Mouse (Mus musculus) MEL (cell line): ENCODE data around the gene Hmox1.

Source experiments
- CHD2 ChIP-seq: IDR thresholded peaks from 2 replicates; pipeline ENCODE4 v1.6.1; 2011; ENCODE audit warnings: low read length, improper control_type of control experiment
- CTCF ChIP-seq, 3 experiments: IDR thresholded peaks in 2 of 3; conservative IDR thresholded peaks in 1 of 3; 2 replicates each; pipeline ENCODE4 v1.5.1; 2011 to 2012; ENCODE audit warnings: low read length in 3 of 3, low read depth in 2 of 3, mild to moderate bottlenecking in 2 of 3, improper control_type of control experiment in 1 of 3, inconsistent platforms in 1 of 3, mixed read lengths in 1 of 3, moderate library complexity in 1 of 3; ENCODE audit not compliant: control insufficient read depth in 1 of 3, insufficient read depth in 1 of 3, poor library complexity in 1 of 3, severe bottlenecking in 1 of 3
- KAT2A ChIP-seq: conservative IDR thresholded peaks from 2 replicates; pipeline ENCODE4 v1.6.1; 2012; ENCODE audit warnings: low read depth, low read length, improper control_type of control experiment, inconsistent platforms
- POLR2A ChIP-seq, 2 experiments: IDR thresholded peaks; 2 replicates each; pipeline ENCODE4 v1.6.1; 2011 to 2012; ENCODE audit warnings: low read length in 2 of 2, mild to moderate bottlenecking in 2 of 2, control low read depth in 1 of 2, improper control_type of control experiment in 1 of 2, low read depth in 1 of 2, moderate library complexity in 1 of 2; ENCODE audit not compliant: control insufficient read depth in 1 of 2, insufficient read depth in 1 of 2, poor library complexity in 1 of 2
- RAD21 ChIP-seq: IDR thresholded peaks from 2 replicates; pipeline ENCODE4 v1.6.1; 2011; ENCODE audit warnings: mild to moderate bottlenecking, low read depth, low read length, improper control_type of control experiment
- RCOR1 ChIP-seq: IDR thresholded peaks from 2 replicates; pipeline ENCODE4 v1.6.1; 2012; ENCODE audit warnings: low read depth, mild to moderate bottlenecking, inconsistent platforms, low read length, improper control_type of control experiment
- TAL1 ChIP-seq: IDR thresholded peaks from 2 replicates; pipeline ENCODE4 v1.6.1; 2012; ENCODE audit warnings: mild to moderate bottlenecking, inconsistent platforms, low read length, moderate library complexity, mixed read lengths
- USF1 ChIP-seq: IDR thresholded peaks from 2 replicates; pipeline ENCODE4 v1.6.1; 2014; ENCODE audit warnings: low read depth, mild to moderate bottlenecking, inconsistent platforms, low read length, improper control_type of control experiment, moderate library complexity

DNA sequence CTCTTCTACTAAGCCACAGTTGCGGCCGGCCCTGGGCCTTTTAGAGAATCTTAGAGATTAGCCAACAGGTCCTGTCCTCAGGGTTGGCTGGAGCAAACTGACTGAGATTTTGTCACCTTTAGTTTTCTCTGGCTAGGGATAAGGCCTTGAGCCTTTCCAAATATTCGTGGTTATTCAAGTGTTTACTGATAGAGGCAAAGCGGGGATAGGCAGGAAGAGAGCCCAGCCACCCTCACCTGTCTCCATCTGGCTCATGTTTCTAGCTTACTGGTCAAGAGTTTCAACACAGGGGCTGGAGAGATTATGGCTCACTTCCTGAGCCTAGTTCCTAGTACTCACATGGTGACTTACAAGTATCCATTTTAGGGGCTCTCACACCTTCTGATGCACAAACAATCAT lies 9.5 kb downstream of the Hmox1 start:
- TF ChIP-seq RCOR1 = no peak
- no peak for TF ChIP-seq POLR2A (IDR thresholded peaks at IDR 0.05; ENCODE audit: control insufficient read depth in 1 of 2, insufficient read depth in 1 of 2, low read depth in 1 of 2, low read length in 2 of 2, poor library complexity in 1 of 2)
- TF ChIP-seq RAD21 = no peak
- TF ChIP-seq KAT2A = no peak
- TF ChIP-seq USF1 = no peak
- no peak for TF ChIP-seq CTCF (IDR thresholded peaks at IDR 0.05 in 2 of 3, conservative IDR thresholded peaks at IDR 0.05 in 1 of 3; ENCODE audit: control insufficient read depth in 1 of 3, insufficient read depth in 1 of 3, low read depth in 2 of 3, low read length in 3 of 3, poor library complexity in 1 of 3, severe bottlenecking in 1 of 3)
- TF ChIP-seq CHD2 = no peak
- TF ChIP-seq TAL1 = no peak
